22 mouse cellular contexts compared by ENCODE assay signal in the genomic region with DNA sequence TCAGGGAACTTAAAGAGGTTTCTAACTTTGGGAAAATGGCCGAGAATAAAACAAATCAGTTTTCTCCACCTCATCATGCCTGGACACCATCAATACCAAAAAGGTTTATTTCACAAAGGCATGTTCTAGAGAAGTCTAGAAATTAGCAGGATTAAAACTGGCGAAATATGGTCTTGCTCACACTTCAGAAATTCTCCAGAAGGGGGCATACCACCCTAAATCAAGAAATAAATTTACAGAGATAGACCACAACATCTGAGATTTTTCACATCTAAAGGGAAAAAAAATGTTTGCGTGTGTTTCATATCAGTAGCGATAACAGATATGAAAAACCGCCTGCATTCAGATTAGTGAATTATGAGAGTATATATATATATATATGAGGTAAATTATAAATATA.
DNase-seq lines count a peak whose midpoint lies in the region; ATAC-seq and TF ChIP-seq lines count a peak whose summit lies in the region.
"Had no signal": no experiment of that assay in that cellular context is flagged by ENCODE, and none has a peak within 500 bp of the region (broad histone marks: within the 10 kb centered on the region; RNA-seq: fewer than 3 reads in every experiment).

No protein-coding gene starts in this region.

- H3K36me3 ChIP-seq in embryonic facial prominence, embryonic 11.5 days (replicated peaks; ENCODE audit: control insufficient read depth, insufficient read depth, low read depth, low read length): no peaks in the 10 kb centered on the region
- no peaks in the 10 kb centered on the region for H3K36me3 ChIP-seq in embryonic facial prominence, embryonic 10.5 days (replicated peaks)
- H3K36me3 ChIP-seq: heart, embryonic 12.5 days; hindbrain, embryonic 15.5 days; limb, embryonic 12.5 days; liver, embryonic 13.5 days; midbrain, embryonic 12.5 days; neural tube, embryonic 15.5 days had no signal

- 77% methylated on average over 5 of the region's 5 CpGs for WGBS in embryonic facial prominence, embryonic 11.5 days
- 75% methylated on average over 5 of the region's 5 CpGs for WGBS in embryonic facial prominence, embryonic 10.5 days

- no peak for TF ChIP-seq POLR2A in brain, embryonic 14.5 days (IDR thresholded peaks at IDR 0.05; ENCODE audit: borderline replicate concordance, extremely low read depth, insufficient read depth, insufficient read length, poor library complexity, severe bottlenecking)

- no peak overlapping the region for H3K4me3 ChIP-seq in embryonic facial prominence, embryonic 11.5 days (ENCODE audit: low read depth, low read length)
- no peak overlapping the region for H3K4me3 ChIP-seq in embryonic facial prominence, embryonic 10.5 days
- no peak overlapping the region for H3K4me3 ChIP-seq in layer of hippocampus, adult 2 months
- H3K4me3 ChIP-seq: gastrocnemius, adult 2 months; heart, embryonic 12.5 days; hindbrain, embryonic 15.5 days; limb, embryonic 12.5 days; liver, embryonic 13.5 days; midbrain, embryonic 12.5 days; neural tube, embryonic 15.5 days had no signal

- no peak overlapping the region for H3K4me2 ChIP-seq in embryonic facial prominence, embryonic 11.5 days (ENCODE audit: low read depth, low read length)
- H3K4me2 ChIP-seq: heart, embryonic 12.5 days; hindbrain, embryonic 15.5 days; limb, embryonic 12.5 days; liver, embryonic 13.5 days; midbrain, embryonic 12.5 days; neural tube, embryonic 15.5 days had no signal

- H3K4me1 ChIP-seq in embryonic facial prominence, embryonic 11.5 days (ENCODE audit: control insufficient read depth, insufficient read depth, low read length): no peaks in the 10 kb centered on the region
- no peaks in the 10 kb centered on the region for H3K4me1 ChIP-seq in embryonic facial prominence, embryonic 10.5 days
- H3K4me1 ChIP-seq: heart, embryonic 12.5 days; hindbrain, embryonic 15.5 days; limb, embryonic 12.5 days; liver, embryonic 13.5 days; midbrain, embryonic 12.5 days; neural tube, embryonic 15.5 days had no signal

- peak; percentile 1 for DNase-seq in embryonic facial prominence, embryonic 11.5 days (ENCODE audit: low spot score)
- DNase-seq in embryonic facial prominence, embryonic 10.5 days (ENCODE audit: low spot score): no peak
- no peak for DNase-seq in layer of hippocampus, adult 2 months (ENCODE audit: low spot score in 2 of 2)
- DNase-seq in layer of hippocampus, adult 9-11 months: no peak
- peak; percentile 1 for DNase-seq in 416B (ENCODE audit: low read depth)
- DNase-seq in brain, embryonic 14.5 days (ENCODE audit: low read depth): peak; percentile 4
- no peak for DNase-seq in thymus, adult 18-20 months
- no peak for DNase-seq in B cell, adult 2 months
- DNase-seq: adrenal gland, adult 2 months; gastrocnemius, adult 2 months; heart, postnatal 14 days; kidney, adult 18-20 months; liver, embryonic 13.5 days; right cerebral cortex, postnatal 25 days; thymus, postnatal 25 days had no signal

- no peaks in the 10 kb centered on the region for H3K9me3 ChIP-seq in embryonic facial prominence, embryonic 11.5 days (replicated peaks; ENCODE audit: control insufficient read depth, low read length)
- no peaks in the 10 kb centered on the region for H3K9me3 ChIP-seq in embryonic facial prominence, embryonic 10.5 days
- H3K9me3 ChIP-seq: heart, embryonic 12.5 days; hindbrain, embryonic 15.5 days; limb, embryonic 12.5 days; liver, embryonic 13.5 days; midbrain, embryonic 12.5 days; neural tube, embryonic 15.5 days had no signal

- ATAC-seq in embryonic facial prominence, embryonic 11.5 days (replicated peaks; ENCODE audit: insufficient number of reproducible peaks, low FRiP score, low TSS enrichment, low read depth): no peak
- ATAC-seq: forebrain, embryonic 16.5 days; lung, postnatal 0 days had no signal

- peak; percentile 57 for TF ChIP-seq CTCF in layer of hippocampus, adult 2 months (conservative IDR thresholded peaks at IDR 0.05)
- no peak for TF ChIP-seq CTCF in brain, embryonic 14.5 days (IDR thresholded peaks at IDR 0.05; ENCODE audit: borderline replicate concordance, extremely low read depth, insufficient read depth, insufficient read length)

- no peak overlapping the region for H3K9ac ChIP-seq in embryonic facial prominence, embryonic 11.5 days (replicated peaks; ENCODE audit: low read length)
- H3K9ac ChIP-seq: heart, embryonic 12.5 days; hindbrain, embryonic 15.5 days; limb, embryonic 12.5 days; liver, embryonic 13.5 days; midbrain, embryonic 12.5 days; neural tube, embryonic 15.5 days had no signal

- no peak overlapping the region for H3K27ac ChIP-seq in embryonic facial prominence, embryonic 11.5 days (replicated peaks; ENCODE audit: low read depth, low read length)
- no peak overlapping the region for H3K27ac ChIP-seq in embryonic facial prominence, embryonic 10.5 days (replicated peaks)
- no peak overlapping the region for H3K27ac ChIP-seq in layer of hippocampus, adult 2 months
- H3K27ac ChIP-seq: gastrocnemius, adult 2 months; hindbrain, embryonic 15.5 days; limb, embryonic 12.5 days; liver, embryonic 13.5 days; midbrain, embryonic 12.5 days; neural tube, embryonic 15.5 days had no signal

- H3K27me3 ChIP-seq in embryonic facial prominence, embryonic 11.5 days (ENCODE audit: control insufficient read depth, insufficient read depth, low read length): no peaks in the 10 kb centered on the region
- H3K27me3 ChIP-seq in embryonic facial prominence, embryonic 10.5 days (replicated peaks; ENCODE audit: low read depth, poor library complexity, severe bottlenecking): no peaks in the 10 kb centered on the region
- H3K27me3 ChIP-seq: heart, embryonic 12.5 days; hindbrain, embryonic 15.5 days; limb, embryonic 12.5 days; liver, embryonic 13.5 days; midbrain, embryonic 12.5 days; neural tube, embryonic 15.5 days had no signal

Comparison
In these comparisons a context has a peak if more than half of its experiments do, and no peak if none do; other contexts are left out.
1. DNase-seq: peak in embryonic facial prominence, embryonic 11.5 days (single experiment), 416B (single experiment) and brain, embryonic 14.5 days (single experiment); none in embryonic facial prominence, embryonic 10.5 days (single experiment), layer of hippocampus, adult 2 months (0 of 2), layer of hippocampus, adult 9-11 months (single experiment), thymus, adult 18-20 months (0 of 2) and B cell, adult 2 months (0 of 2).